Mouse (Mus musculus): ENCODE data around the gene Clec5a. TPM values are rescaled to one million over a fixed set of nuclear protein-coding genes. Genes with fewer than 3 reads are reported as not detected.

Clec5a gene
- polyA plus RNA-seq (2014; fragmentation: Illumina TruSeq; extraction: RNeasy Lipid Tissue Mini Kit (QIAGEN cat#74804); ENCODE audit: low read depth, low replicate concordance), result 1.8 TPM

GRCm38 (mm10) chr6:40585645-40586044, at the start of gene Clec5a:
Gene Clec5a, minus strand, starts transcription at chr6:40585821.

GRCm38 (mm10) chr6:40628406-40629000, 42.9 kb upstream of the Clec5a start, which contains the start of gene Mgam:
Gene Mgam, plus strand, starts transcription at chr6:40628831.

GRCm38 (mm10) chr6:40613260-40613852, 27.7 kb upstream of the Clec5a start, which contains the start of gene Tas2r138:
Gene Tas2r138, minus strand, starts transcription at chr6:40613310.

GRCm38 (mm10) chr6:40569187-40569586, 16.4 kb downstream of the Clec5a start, which contains the start of gene Olfr460:
Gene Olfr460, plus strand, starts transcription at chr6:40569487.

GRCm38 (mm10) chr6:40554950-40555349, 30.7 kb downstream of the Clec5a start, which contains the start of gene Olfr461:
Gene Olfr461, minus strand, starts transcription at chr6:40555050.

Other genes starting within 250 kb of the Clec5a start
- gene E330009J07Rik, start 149.7 kb downstream of the Clec5a start, polyA plus RNA-seq (2014; fragmentation: Illumina TruSeq; extraction: RNeasy Lipid Tissue Mini Kit (QIAGEN cat#74804); ENCODE audit: low read depth, low replicate concordance), result 2.8 TPM
- not detected for gene Wee2, start 146.7 kb downstream of the Clec5a start, polyA plus RNA-seq (2014; fragmentation: Illumina TruSeq; extraction: RNeasy Lipid Tissue Mini Kit (QIAGEN cat#74804); ENCODE audit: low read depth, low replicate concordance)
- 74.1 TPM for gene Ssbp1, start 114.5 kb downstream of the Clec5a start, polyA plus RNA-seq (2014; fragmentation: Illumina TruSeq; extraction: RNeasy Lipid Tissue Mini Kit (QIAGEN cat#74804); ENCODE audit: low read depth, low replicate concordance)
- not detected for gene Tas2r137, start 94.6 kb downstream of the Clec5a start, polyA plus RNA-seq (2014; fragmentation: Illumina TruSeq; extraction: RNeasy Lipid Tissue Mini Kit (QIAGEN cat#74804); ENCODE audit: low read depth, low replicate concordance)
- not detected for gene Tas2r108, start 92.3 kb downstream of the Clec5a start, polyA plus RNA-seq (2014; fragmentation: Illumina TruSeq; extraction: RNeasy Lipid Tissue Mini Kit (QIAGEN cat#74804); ENCODE audit: low read depth, low replicate concordance)
- gene Prss37, start 66.3 kb downstream of the Clec5a start, polyA plus RNA-seq (2014; fragmentation: Illumina TruSeq; extraction: RNeasy Lipid Tissue Mini Kit (QIAGEN cat#74804); ENCODE audit: low read depth, low replicate concordance), result not detected
- gene Olfr461, start 30.8 kb downstream of the Clec5a start, polyA plus RNA-seq (2014; fragmentation: Illumina TruSeq; extraction: RNeasy Lipid Tissue Mini Kit (QIAGEN cat#74804); ENCODE audit: low read depth, low replicate concordance), result not detected
- not detected for gene Olfr460, start 16.3 kb downstream of the Clec5a start, polyA plus RNA-seq (2014; fragmentation: Illumina TruSeq; extraction: RNeasy Lipid Tissue Mini Kit (QIAGEN cat#74804); ENCODE audit: low read depth, low replicate concordance)
- not detected for gene Tas2r138, start 27.5 kb upstream of the Clec5a start, polyA plus RNA-seq (2014; fragmentation: Illumina TruSeq; extraction: RNeasy Lipid Tissue Mini Kit (QIAGEN cat#74804); ENCODE audit: low read depth, low replicate concordance)
- 0.47 TPM for gene Mgam, start 43.0 kb upstream of the Clec5a start, polyA plus RNA-seq (2014; fragmentation: Illumina TruSeq; extraction: RNeasy Lipid Tissue Mini Kit (QIAGEN cat#74804); ENCODE audit: low read depth, low replicate concordance)